Mouse (Mus musculus) limb, embryonic 12.5 days (tissue): ENCODE results near the gene Taok2. TPM values are rescaled to one million over a fixed set of nuclear protein-coding genes. Genes with fewer than 3 reads are reported as not detected.
A peak's percentile ranks its signal among the peaks of the same experiment; 100 is the strongest.
"Not testable (repeated sequence)": the region's sequence is repeated elsewhere in the genome, so short reads cannot be mapped to it uniquely, and the experiment has no call there.

Source experiments
- ATAC-seq: fragments of 200-750 bp; cut with Nextera tagmentation; 2 replicates; pipeline ENCODE4 v1.8.0; 2017; ENCODE audit warnings: low read depth, moderate TSS enrichment; ENCODE audit not compliant: insufficient number of reproducible peaks, insufficient read depth, low FRiP score, low TSS enrichment
- H3K27ac ChIP-seq: fragments of 300-500 bp; sonication (generic); 2 replicates; pipeline ENCODE4 v1.5.1; 2016; ENCODE audit warnings: mild to moderate bottlenecking, moderate library complexity
- H3K27me3 ChIP-seq: fragments of 300-500 bp; sonication (generic); 2 replicates; pipeline ENCODE4 v1.6.1; 2016; ENCODE audit warnings: mild to moderate bottlenecking, moderate library complexity
- H3K36me3 ChIP-seq: fragments of 300-500 bp; sonication (generic); 2 replicates; pipeline ENCODE4 v1.6.1; 2016; ENCODE audit warnings: mild to moderate bottlenecking, moderate library complexity
- H3K4me1 ChIP-seq: fragments of 300-500 bp; sonication (generic); replicated peaks from 2 replicates; pipeline ENCODE4 v1.6.1; 2016
- H3K4me2 ChIP-seq: fragments of 300-500 bp; sonication (generic); 2 replicates; pipeline ENCODE4 v1.6.1; 2016; ENCODE audit warnings: mild to moderate bottlenecking, moderate library complexity
- H3K4me3 ChIP-seq: fragments of 300-500 bp; sonication (generic); replicated peaks from 2 replicates; pipeline ENCODE4 v1.5.1; 2016; ENCODE audit warnings: mild to moderate bottlenecking
- H3K9ac ChIP-seq: fragments of 300-500 bp; sonication (generic); replicated peaks from 2 replicates; pipeline ENCODE4 v1.6.1; 2016; ENCODE audit warnings: mild to moderate bottlenecking, moderate library complexity
- H3K9me3 ChIP-seq: fragments of 300-500 bp; sonication (generic); 2 replicates; pipeline ENCODE4 v1.6.1; 2016; ENCODE audit warnings: mild to moderate bottlenecking, moderate library complexity
- WGBS: fragments of 180-500 bp; shearing (Covaris S2); methylation state at CpG from one replicate; pipeline ENCODE4 v1.1.7; 2016; 5-methylcytosine and 5-hydroxymethylcytosine counted together
- polyA plus RNA-seq: library from polyadenylated mRNA; unstranded; fragments of >200 nt; fragmentation: Nextera tagmentation; extraction: Ambion mirVana; gene quantifications from 2 replicates; pipeline ENCODE4 v1.2.1, GENCODE M21; 2016

The Taok2 gene
- polyA plus RNA-seq, 1 experiment from 2014 or later = 58.2 TPM

DNA sequence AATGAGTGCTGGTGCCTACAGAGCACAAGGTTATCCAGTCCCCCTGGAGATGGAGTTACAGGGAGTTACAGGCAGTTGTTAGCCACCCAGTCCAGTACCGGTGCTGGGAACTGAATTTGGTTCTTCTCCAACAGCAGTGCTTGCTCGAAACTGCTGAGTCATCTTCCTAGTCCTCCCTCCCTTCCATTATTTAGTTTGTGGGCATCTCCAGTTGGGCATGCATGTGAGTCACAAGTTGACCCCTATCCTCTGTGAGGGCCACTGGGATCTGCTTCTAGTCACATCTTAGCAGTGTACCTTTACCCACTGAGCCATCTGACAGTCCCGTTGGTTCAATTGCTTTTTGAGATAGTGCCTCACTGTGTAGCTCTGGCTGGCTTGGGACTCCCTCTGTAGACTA is 21.1 kb upstream of the Taok2 start:
- 81% methylated on average over 3 of the region's 3 CpGs for WGBS
- ATAC-seq = no peak
- Histone ChIP-seq H3K4me3 (no peak overlapping the region), H3K9me3 (no peaks in the 10 kb centered on the region), H3K27ac (no peak overlapping the region), H3K9ac (no peak overlapping the region), H3K36me3 (no peaks in the 10 kb centered on the region), H3K4me1 (no peaks in the 10 kb centered on the region), H3K4me2 (no peak overlapping the region), H3K27me3 (no peaks in the 10 kb centered on the region)

- H3K27me3 ChIP-seq, H3K36me3 ChIP-seq, H3K4me2 ChIP-seq, ATAC-seq, H3K4me3 ChIP-seq, H3K9ac ChIP-seq, H3K9me3 ChIP-seq, H3K4me1 ChIP-seq, H3K27ac ChIP-seq: not testable (repeated sequence)
- WGBS = 92% methylated on average over 8 of the region's 9 CpGs
Measured at GRCm38 (mm10) chr7:126899781-126900180, 15.3 kb upstream of the Taok2 start.

- peak overlapping the region; percentile 68 for H3K9ac ChIP-seq
- H3K4me1 ChIP-seq = peaks cover 5% of the 10 kb centered on the region; the same call in 1 of the 2 replicates
- peak overlapping the region; percentile 72; the same call in 1 of the 2 replicates for H3K27ac ChIP-seq
- no peaks in the 10 kb centered on the region for H3K9me3 ChIP-seq
- peak overlapping the region; percentile 62 for H3K4me3 ChIP-seq
- no peaks in the 10 kb centered on the region for H3K36me3 ChIP-seq
- peak overlapping the region; percentile 72 for H3K4me2 ChIP-seq
- WGBS = 11% methylated on average over 37 of the region's 37 CpGs
- peak; percentile 84 for ATAC-seq
- H3K27me3 ChIP-seq = no peaks in the 10 kb centered on the region
Measured at GRCm38 (mm10) chr7:126898102-126898990, 13.8 kb upstream of the Taok2 start.

DNA sequence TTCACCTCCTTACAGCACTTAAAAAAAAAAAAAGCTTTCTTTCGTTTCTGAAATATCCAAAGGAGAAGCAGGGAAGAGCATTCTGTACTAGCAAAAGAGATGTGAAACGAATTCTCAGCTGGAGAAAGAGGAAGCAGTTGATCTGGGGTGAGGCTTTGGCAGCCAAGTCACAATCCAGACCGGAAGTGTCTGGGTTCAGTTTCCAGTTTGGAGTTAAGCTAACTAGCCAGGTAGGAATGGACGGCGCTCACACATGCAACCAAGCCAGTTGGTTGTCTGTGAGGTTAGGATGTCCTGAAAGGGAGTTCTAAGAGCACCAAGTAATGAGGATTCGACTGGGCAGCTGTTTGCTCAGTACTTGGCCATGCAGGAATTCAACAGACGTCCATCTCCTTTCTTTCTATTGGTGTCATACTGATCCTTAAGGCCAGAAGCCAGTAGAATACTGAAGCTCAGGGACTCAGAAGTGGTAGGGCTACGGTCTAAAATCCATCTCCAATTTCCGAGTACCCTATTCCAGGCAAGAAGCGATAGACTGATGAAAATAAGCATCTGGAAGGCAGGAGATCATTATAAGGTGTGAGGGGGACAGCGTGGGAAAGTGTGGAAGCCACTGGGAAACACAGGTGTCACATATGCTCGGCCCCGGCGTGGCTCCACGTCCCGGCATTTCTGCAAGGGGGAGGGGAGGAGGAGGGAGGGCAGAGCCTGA is 13.0 kb upstream of the Taok2 start:
- no peaks in the 10 kb centered on the region for H3K36me3 ChIP-seq
- H3K4me2 ChIP-seq = peak overlapping the region; percentile 72
- no peaks in the 10 kb centered on the region for H3K9me3 ChIP-seq
- H3K27me3 ChIP-seq = no peaks in the 10 kb centered on the region
- H3K9ac ChIP-seq = peak overlapping the region; percentile 68
- peak overlapping the region; percentile 62 for H3K4me3 ChIP-seq
- 24% methylated on average over 16 of the region's 16 CpGs for WGBS
- no peak overlapping the region for H3K27ac ChIP-seq
- ATAC-seq = peak; percentile 77
- H3K4me1 ChIP-seq = peaks cover 5% of the 10 kb centered on the region; the same call in 1 of the 2 replicates

- no peak for ATAC-seq
- H3K4me3 ChIP-seq = no peak overlapping the region
- H3K9ac ChIP-seq = no peak overlapping the region
- no peaks in the 10 kb centered on the region for H3K27me3 ChIP-seq
- no peak overlapping the region for H3K27ac ChIP-seq
- no peaks in the 10 kb centered on the region for H3K9me3 ChIP-seq
- peaks cover 5% of the 10 kb centered on the region; the same call in 1 of the 2 replicates for H3K4me1 ChIP-seq
- H3K36me3 ChIP-seq = no peaks in the 10 kb centered on the region
- H3K4me2 ChIP-seq = no peak overlapping the region
- 78% methylated on average over 5 of the region's 5 CpGs for WGBS
Measured at GRCm38 (mm10) chr7:126896912-126897311, 12.4 kb upstream of the Taok2 start.

GRCm38 (mm10) chr7:126888852-126889251 is 4.3 kb upstream of the Taok2 start:
- H3K9me3 ChIP-seq = no peaks in the 10 kb centered on the region
- 0 out of 2 replicates have a peak, but pooled peaks cover 6% of the 10 kb centered on the region for H3K36me3 ChIP-seq
- no peak overlapping the region for H3K9ac ChIP-seq
- WGBS = 47% methylated on average over 7 of the region's 7 CpGs
- no peak overlapping the region for H3K4me3 ChIP-seq
- H3K27ac ChIP-seq = no peak overlapping the region
- no peak for ATAC-seq
- no peaks in the 10 kb centered on the region for H3K4me1 ChIP-seq
- no peaks in the 10 kb centered on the region for H3K27me3 ChIP-seq
- H3K4me2 ChIP-seq = no peak overlapping the region

DNA sequence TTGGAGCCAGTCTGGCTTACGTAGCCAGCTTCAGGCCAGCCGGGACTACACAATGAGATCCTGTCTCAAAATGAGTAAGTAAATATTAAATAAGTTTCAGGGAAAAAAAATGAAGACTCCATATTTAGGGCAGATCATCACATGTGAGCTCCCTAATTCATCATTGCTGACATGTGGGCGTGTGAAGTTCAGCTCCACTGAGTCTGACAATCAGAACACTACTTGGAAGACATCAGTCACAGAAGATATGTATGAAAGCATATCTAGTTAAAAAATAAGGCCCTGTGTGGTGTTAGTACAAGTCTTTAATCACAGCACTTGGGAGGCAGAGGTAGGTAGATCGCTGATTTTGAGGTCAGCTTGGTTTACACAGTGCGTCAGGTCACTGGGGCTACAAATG is 2.8 kb upstream of the Taok2 start:
- Histone ChIP-seq H3K36me3 (0 out of 2 replicates have a peak, but pooled peaks cover 6% of the 10 kb centered on the region), H3K9me3 (no peaks in the 10 kb centered on the region), H3K27me3 (no peaks in the 10 kb centered on the region), H3K4me1 (peaks cover 14% of the 10 kb centered on the region), H3K4me2 (no peak overlapping the region), H3K27ac (no peak overlapping the region), H3K4me3 (no peak overlapping the region), H3K9ac (no peak overlapping the region)
- no peak for ATAC-seq
- 87% methylated on average over 5 of the region's 5 CpGs for WGBS

DNA sequence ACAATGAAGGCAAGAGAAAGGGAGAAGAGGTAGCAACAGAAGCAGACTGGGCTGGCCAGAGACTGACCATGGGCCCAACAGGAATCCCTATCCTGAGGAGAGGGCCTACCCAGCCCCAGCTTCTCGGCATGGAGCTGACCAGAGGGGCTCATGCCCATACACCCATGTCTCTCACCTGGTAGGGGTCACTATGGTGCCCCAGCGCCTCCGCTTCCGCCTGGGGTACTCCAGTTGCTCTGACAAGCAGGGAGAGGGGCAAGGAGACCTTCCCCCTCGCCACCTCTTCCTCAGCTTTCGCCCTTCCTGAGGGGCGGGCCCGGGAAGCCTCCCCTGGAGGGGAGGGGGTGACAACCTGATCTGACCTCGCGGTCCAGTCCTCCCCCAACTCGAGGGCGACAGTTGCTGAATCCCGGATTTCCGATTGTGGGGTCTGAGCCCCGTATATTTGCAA is 747 bp downstream of the Taok2 start:
- peaks cover 26% of the 10 kb centered on the region for H3K36me3 ChIP-seq
- peak overlapping the region; percentile 99 for H3K4me2 ChIP-seq
- H3K9me3 ChIP-seq = no peaks in the 10 kb centered on the region
- no peaks in the 10 kb centered on the region for H3K27me3 ChIP-seq
- H3K4me3 ChIP-seq = peak overlapping the region; percentile 79
- H3K27ac ChIP-seq = peak overlapping the region; percentile 93
- peak overlapping the region; percentile 76 for H3K9ac ChIP-seq
- peak; percentile 1; the same call in 1 of the 2 replicates for ATAC-seq
- peaks cover 30% of the 10 kb centered on the region for H3K4me1 ChIP-seq
- under 1% methylated on average over 14 of the region's 15 CpGs for WGBS

GRCm38 (mm10) chr7:126881040-126881439 is 3.5 kb downstream of the Taok2 start:
- Histone ChIP-seq H3K9ac (peak overlapping the region; percentile 76; the same call in 1 of the 2 replicates), H3K4me3 (peak overlapping the region; percentile 79; the same call in 1 of the 2 replicates), H3K27ac (0 out of 2 replicates have a peak overlapping the region, but pooled peaks have one; percentile 9), H3K36me3 (peaks cover 53% of the 10 kb centered on the region), H3K4me1 (peaks cover 30% of the 10 kb centered on the region), H3K27me3 (no peaks in the 10 kb centered on the region), H3K4me2 (peak overlapping the region; percentile 99), H3K9me3 (no peaks in the 10 kb centered on the region)
- no peak for ATAC-seq
- WGBS = 80% methylated on average over 6 of the region's 6 CpGs

DNA sequence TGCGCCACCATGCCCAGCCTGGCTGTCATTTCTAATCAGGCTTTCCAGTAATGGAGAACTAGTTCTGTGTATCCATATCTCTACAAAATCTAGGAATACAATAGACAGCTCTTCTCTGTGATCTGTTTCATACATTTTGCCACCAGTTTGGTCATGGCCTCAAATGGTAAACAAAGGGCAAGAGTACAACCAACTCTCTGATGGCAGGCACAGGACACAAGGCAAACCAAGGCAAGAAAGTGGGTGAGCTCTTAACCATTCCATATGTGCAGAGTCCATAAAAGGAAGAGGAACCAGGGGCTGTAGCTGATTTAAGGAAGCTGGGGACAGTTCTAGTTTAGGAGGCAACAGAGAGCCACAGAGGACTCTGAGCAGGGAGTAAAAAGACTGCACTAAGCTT is 7.3 kb downstream of the Taok2 start:
- no peak overlapping the region for H3K27ac ChIP-seq
- H3K4me3 ChIP-seq = no peak overlapping the region
- H3K9me3 ChIP-seq = no peaks in the 10 kb centered on the region
- WGBS = 98% methylated on average over 1 of the region's 1 CpGs
- no peak overlapping the region for H3K4me2 ChIP-seq
- ATAC-seq = no peak
- no peak overlapping the region for H3K9ac ChIP-seq
- H3K4me1 ChIP-seq = peaks cover 15% of the 10 kb centered on the region
- peaks cover 91% of the 10 kb centered on the region for H3K36me3 ChIP-seq
- H3K27me3 ChIP-seq = no peaks in the 10 kb centered on the region

- Histone ChIP-seq H3K9ac (peak overlapping the region; percentile 38; the same call in 1 of the 2 replicates), H3K27ac (no peak overlapping the region), H3K4me1 (no peaks in the 10 kb centered on the region), H3K4me2 (no peak overlapping the region), H3K4me3 (no peak overlapping the region), H3K27me3 (no peaks in the 10 kb centered on the region), H3K36me3 (peaks cover 99% of the 10 kb centered on the region), H3K9me3 (no peaks in the 10 kb centered on the region)
- ATAC-seq = no peak
- 98% methylated on average over 2 of the region's 2 CpGs for WGBS
Measured at GRCm38 (mm10) chr7:126870520-126870891, 14.0 kb downstream of the Taok2 start.
